Mouse (Mus musculus) liver, embryonic 14.5 days (tissue): ENCODE results near the gene Jph3.

ENCODE experiments used
- CTCF ChIP-seq: IDR thresholded peaks from 2 replicates; pipeline ENCODE4 v1.5.1; 2016; ENCODE audit warnings: antibody characterized with exemption, low read depth, control low read depth
- EP300 ChIP-seq: IDR thresholded peaks from 2 replicates; pipeline ENCODE4 v1.6.1; 2016; ENCODE audit warnings: antibody characterized with exemption, low read depth

GRCm38 (mm10) chr8:121699936-121700335 is 29.5 kb upstream of the Jph3 start:
- no peak for TF ChIP-seq CTCF
- TF ChIP-seq EP300: no peak
